Mouse (Mus musculus): Measurements from ENCODE around the gene Gm42669. TPM values are rescaled to one million over a fixed set of nuclear protein-coding genes. Genes with fewer than 3 reads are reported as not detected.
A peak's percentile ranks its signal among the peaks of the same experiment; 100 is the strongest.

The Gm42669 gene
- under 1 TPM; 0.18 to 0.20 TPM for total RNA-seq (2021)
- long read RNA-seq: 0 reads

- no peak for DNase-seq (ENCODE audit: low spot score in 2 of 2)
These were observed at the start of gene Gm42669 for GRCm38 (mm10) chr5:107507321-107507720. TSS of gene Gm42669 (plus strand) at chr5:107507621.

- DNase-seq (ENCODE audit: low spot score in 2 of 2): no peak
These were observed 45.0 kb upstream of the Gm42669 start for GRCm38 (mm10) chr5:107462147-107463076.

GRCm38 (mm10) chr5:107466501-107466900 lies 40.9 kb upstream of the Gm42669 start:
- DNase-seq (ENCODE audit: low spot score in 2 of 2): no peak

- no peak for DNase-seq (ENCODE audit: low spot score in 2 of 2)
These were observed 40.3 kb upstream of the Gm42669 start for GRCm38 (mm10) chr5:107467098-107467497.

GRCm38 (mm10) chr5:107470600-107471329 lies 36.7 kb upstream of the Gm42669 start:
- no peak for DNase-seq (ENCODE audit: low spot score in 2 of 2)

GRCm38 (mm10) chr5:107480194-107480593 lies 27.2 kb upstream of the Gm42669 start:
- no peak for DNase-seq (ENCODE audit: low spot score in 2 of 2)

- DNase-seq (ENCODE audit: low spot score in 2 of 2): no peak
These were observed 18.4 kb upstream of the Gm42669 start for GRCm38 (mm10) chr5:107488996-107489395.

GRCm38 (mm10) chr5:107491036-107491435 lies 16.4 kb upstream of the Gm42669 start:
- no peak for DNase-seq (ENCODE audit: low spot score in 2 of 2)

- no peak for DNase-seq (ENCODE audit: low spot score in 2 of 2)
These were observed 14.9 kb upstream of the Gm42669 start for GRCm38 (mm10) chr5:107492471-107492870.

- no peak for DNase-seq (ENCODE audit: low spot score in 2 of 2)
These were observed 12.7 kb upstream of the Gm42669 start for GRCm38 (mm10) chr5:107494759-107495158.

- no peak for DNase-seq (ENCODE audit: low spot score in 2 of 2)
These were observed 11.4 kb upstream of the Gm42669 start for GRCm38 (mm10) chr5:107496047-107496446.

- peak; percentile 71 to 90 for DNase-seq (ENCODE audit: low spot score in 2 of 2)
These were observed 9.6 kb upstream of the Gm42669 start for GRCm38 (mm10) chr5:107497519-107498501.

GRCm38 (mm10) chr5:107498806-107499310 lies 8.6 kb upstream of the Gm42669 start:
- no peak for DNase-seq (ENCODE audit: low spot score in 2 of 2)

GRCm38 (mm10) chr5:107499891-107500535 lies 7.4 kb upstream of the Gm42669 start:
- DNase-seq (ENCODE audit: low spot score in 2 of 2): no peak

- DNase-seq (ENCODE audit: low spot score in 2 of 2): peak in 1 of 2 experiments; percentile 32
These were observed 6.7 kb upstream of the Gm42669 start for GRCm38 (mm10) chr5:107500741-107501140.

- no peak for DNase-seq (ENCODE audit: low spot score in 2 of 2)
These were observed 3.1 kb downstream of the Gm42669 start for GRCm38 (mm10) chr5:107510503-107510902.

GRCm38 (mm10) chr5:107511326-107511725 lies 3.9 kb downstream of the Gm42669 start:
- peak in 1 of 2 experiments; percentile 57 for DNase-seq (ENCODE audit: low spot score in 2 of 2)

- peak in 1 of 2 experiments; percentile 54 for DNase-seq (ENCODE audit: low spot score in 2 of 2)
These were observed 6.2 kb downstream of the Gm42669 start for GRCm38 (mm10) chr5:107513583-107513982.

GRCm38 (mm10) chr5:107515453-107515852 lies 8.0 kb downstream of the Gm42669 start:
- no peak for DNase-seq (ENCODE audit: low spot score in 2 of 2)

- no peak for DNase-seq (ENCODE audit: low spot score in 2 of 2)
These were observed 8.7 kb downstream of the Gm42669 start for GRCm38 (mm10) chr5:107516087-107516486.

Data from layer of hippocampus, adult 18-20 months (tissue).